Mouse (Mus musculus) fat pad, adult 2 months (tissue): ENCODE measurements around the gene Adap2.
"Not testable (repeated sequence)": the region's sequence is repeated elsewhere in the genome, so short reads cannot be mapped to it uniquely, and the experiment has no call there.

ENCODE experiments used
- DNase-seq: peaks from one replicate; pipeline ENCODE4 v3.0.0-alpha.2; 2011; ENCODE audit warnings: low read depth, low spot score; ENCODE audit errors: extremely low read depth

The Adap2 gene

GRCm38 (mm10) chr11:80153857-80154495 lies at the start of gene Adap2:
TSS of gene Adap2 (plus strand) at chr11:80154105.
- DNase-seq, result peak; percentile 34

GRCm38 (mm10) chr11:80104407-80104806 lies 49.5 kb upstream of the Adap2 start:
- no peak for DNase-seq

- DNase-seq, result no peak
These were observed 37.5 kb upstream of the Adap2 start for GRCm38 (mm10) chr11:80116411-80116810.

GRCm38 (mm10) chr11:80132050-80132449 lies 21.9 kb upstream of the Adap2 start:
- no peak for DNase-seq

GRCm38 (mm10) chr11:80134744-80135143 lies 19.2 kb upstream of the Adap2 start:
- no peak for DNase-seq

- DNase-seq, result no peak
These were observed 17.8 kb upstream of the Adap2 start for GRCm38 (mm10) chr11:80135954-80136683.

- DNase-seq, result no peak
These were observed 17.1 kb upstream of the Adap2 start for GRCm38 (mm10) chr11:80136786-80137185.

- no peak for DNase-seq
These were observed 16.1 kb upstream of the Adap2 start for GRCm38 (mm10) chr11:80137773-80138172.

- DNase-seq, result peak; percentile 42
These were observed 11.9 kb upstream of the Adap2 start, which contains the start of gene Tefm for GRCm38 (mm10) chr11:80141825-80142521. TSS of gene Tefm (minus strand) at chr11:80142175.

- DNase-seq, result no peak
These were observed 11.0 kb upstream of the Adap2 start for GRCm38 (mm10) chr11:80142872-80143271.

GRCm38 (mm10) chr11:80145787-80146275 lies 8.1 kb upstream of the Adap2 start:
- no peak for DNase-seq

GRCm38 (mm10) chr11:80147748-80148147 lies 6.2 kb upstream of the Adap2 start:
- no peak for DNase-seq

- DNase-seq, result no peak
These were observed 5.6 kb upstream of the Adap2 start for GRCm38 (mm10) chr11:80148313-80148712.

- not testable (repeated sequence) for DNase-seq
These were observed 4.9 kb upstream of the Adap2 start for GRCm38 (mm10) chr11:80148974-80149373.

- no peak for DNase-seq
These were observed 4.4 kb upstream of the Adap2 start for GRCm38 (mm10) chr11:80149412-80150023.

- no peak for DNase-seq
These were observed 3.3 kb upstream of the Adap2 start for GRCm38 (mm10) chr11:80150566-80150965.

GRCm38 (mm10) chr11:80151541-80151940 lies 2.4 kb upstream of the Adap2 start:
- DNase-seq, result no peak

GRCm38 (mm10) chr11:80152376-80152775 lies 1.5 kb upstream of the Adap2 start:
- DNase-seq, result no peak

GRCm38 (mm10) chr11:80154501-80154900 lies 596 bp downstream of the Adap2 start:
- no peak for DNase-seq

GRCm38 (mm10) chr11:80155541-80155940 lies 1.6 kb downstream of the Adap2 start:
- no peak for DNase-seq

GRCm38 (mm10) chr11:80155961-80156360 lies 2.1 kb downstream of the Adap2 start:
- no peak for DNase-seq
